In genomic region chr16:42627675-42628074, GRCm38 (mm10) we compare ENCODE assay signal across 28 mouse cellular contexts.
"Had no signal": no experiment of that assay in that cellular context is flagged by ENCODE, and none has a peak within 500 bp of the region (broad histone marks: within the 10 kb centered on the region; RNA-seq: fewer than 3 reads in every experiment).

No protein-coding gene starts in this region.

- H3K9me3 ChIP-seq: heart, embryonic 13.5 days; heart, embryonic 15.5 days; hindbrain, embryonic 13.5 days; hindbrain, embryonic 15.5 days; kidney, embryonic 15.5 days; limb, embryonic 13.5 days; limb, embryonic 15.5 days; liver, embryonic 13.5 days; liver, embryonic 15.5 days had no signal

- H3K9ac ChIP-seq: heart, embryonic 13.5 days; heart, embryonic 15.5 days; hindbrain, embryonic 13.5 days; hindbrain, embryonic 15.5 days; kidney, embryonic 15.5 days; limb, embryonic 13.5 days; limb, embryonic 15.5 days; liver, embryonic 13.5 days; liver, embryonic 15.5 days had no signal

- DNase-seq: gastrocnemius, postnatal 14 days; gastrocnemius, postnatal 36 days; heart, adult 11 months; heart, adult 2 months; heart, postnatal 14 days; heart, postnatal 36 days; kidney, adult 11 months; kidney, adult 2 months; kidney, adult 9 months; kidney, postnatal 14 days; kidney, postnatal 36 days; layer of hippocampus, adult 9-11 months; layer of hippocampus, postnatal 36 days; left cerebral cortex, postnatal 4 days; liver, embryonic 13.5 days had no signal

- H3K4me3 ChIP-seq: heart, adult 2 months; heart, embryonic 13.5 days; heart, embryonic 15.5 days; hindbrain, embryonic 13.5 days; hindbrain, embryonic 15.5 days; kidney, embryonic 15.5 days; limb, embryonic 13.5 days; limb, embryonic 15.5 days; liver, embryonic 13.5 days; liver, embryonic 15.5 days had no signal

- ATAC-seq: hindbrain, postnatal 0 days; intestine, embryonic 16.5 days had no signal

- H3K27ac ChIP-seq: heart, adult 2 months; heart, embryonic 13.5 days; heart, embryonic 15.5 days; hindbrain, embryonic 13.5 days; hindbrain, embryonic 15.5 days; hindbrain, postnatal 0 days; kidney, embryonic 15.5 days; kidney, postnatal 0 days; limb, embryonic 13.5 days; limb, embryonic 15.5 days; liver, embryonic 13.5 days; liver, embryonic 15.5 days had no signal

- H3K4me2 ChIP-seq: heart, embryonic 11.5 days; heart, embryonic 13.5 days; heart, embryonic 15.5 days; hindbrain, embryonic 13.5 days; hindbrain, embryonic 15.5 days; kidney, embryonic 15.5 days; limb, embryonic 13.5 days; limb, embryonic 15.5 days; liver, embryonic 11.5 days; liver, embryonic 13.5 days; liver, embryonic 15.5 days had no signal

- H3K36me3 ChIP-seq: heart, embryonic 13.5 days; heart, embryonic 15.5 days; hindbrain, embryonic 13.5 days; hindbrain, embryonic 15.5 days; kidney, embryonic 15.5 days; limb, embryonic 13.5 days; limb, embryonic 15.5 days; liver, embryonic 13.5 days; liver, embryonic 15.5 days had no signal

- H3K27me3 ChIP-seq: heart, embryonic 13.5 days; heart, embryonic 15.5 days; hindbrain, embryonic 13.5 days; hindbrain, embryonic 15.5 days; kidney, embryonic 15.5 days; limb, embryonic 13.5 days; limb, embryonic 15.5 days; liver, embryonic 13.5 days; liver, embryonic 15.5 days had no signal

- H3K4me1 ChIP-seq: heart, embryonic 13.5 days; heart, embryonic 15.5 days; hindbrain, embryonic 13.5 days; hindbrain, embryonic 15.5 days; kidney, embryonic 15.5 days; limb, embryonic 13.5 days; limb, embryonic 15.5 days; liver, embryonic 13.5 days; liver, embryonic 15.5 days had no signal
